25 mouse cellular contexts compared by ENCODE assay signal in the genomic region with DNA sequence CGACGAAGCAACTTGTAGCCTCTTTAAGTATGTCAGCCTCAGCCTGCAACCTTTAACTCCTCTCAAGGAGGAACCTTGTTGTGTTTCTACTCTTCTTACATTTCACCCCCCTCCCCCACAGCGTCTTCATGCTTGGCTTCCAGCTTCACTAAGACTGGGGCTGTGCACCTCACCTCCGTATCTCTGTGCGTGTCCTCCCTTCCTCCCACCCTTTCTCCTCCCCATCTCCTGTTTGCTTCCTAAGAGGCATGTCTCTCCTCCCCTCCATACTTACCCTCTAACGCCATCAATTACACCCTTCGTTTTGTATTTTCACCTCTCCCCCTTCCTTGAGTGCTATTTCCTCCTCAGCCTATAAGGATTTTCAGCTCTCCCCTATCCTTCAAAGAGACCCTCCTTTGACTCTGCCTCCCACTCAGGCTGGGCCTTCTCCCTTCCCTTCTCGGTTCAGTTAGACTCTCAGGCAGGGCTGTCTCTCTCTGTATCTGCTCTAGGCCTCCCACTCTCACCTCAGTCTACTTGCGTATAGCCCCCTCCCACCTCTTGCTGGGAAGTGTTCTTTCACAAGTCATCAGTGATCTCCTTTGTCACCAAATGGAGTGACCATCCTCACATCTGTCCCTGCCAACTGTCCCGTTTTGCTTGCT.
"Had no signal": no experiment of that assay in that cellular context is flagged by ENCODE, and none has a peak within 500 bp of the region (broad histone marks: within the 10 kb centered on the region; RNA-seq: fewer than 3 reads in every experiment).

No protein-coding gene starts in this region.

- H3K4me2 ChIP-seq: heart, embryonic 12.5 days; hindbrain, embryonic 12.5 days; hindbrain, embryonic 14.5 days; intestine, embryonic 15.5 days; limb, embryonic 12.5 days; liver, embryonic 11.5 days; liver, embryonic 13.5 days; liver, embryonic 15.5 days had no signal

- H3K36me3 ChIP-seq: heart, embryonic 10.5 days; heart, embryonic 12.5 days; hindbrain, embryonic 10.5 days; hindbrain, embryonic 12.5 days; intestine, embryonic 15.5 days; limb, embryonic 10.5 days; limb, embryonic 12.5 days; liver, embryonic 13.5 days; liver, embryonic 15.5 days had no signal

- H3K4me1 ChIP-seq: intestine, embryonic 15.5 days; liver, embryonic 13.5 days; liver, embryonic 15.5 days had no signal

- ATAC-seq: hindbrain, embryonic 16.5 days; inflammation-experienced regulatory T-cells, adult 6 months; intestine, embryonic 15.5 days; intestine, postnatal 0 days had no signal

- H3K9me3 ChIP-seq: heart, embryonic 10.5 days; heart, embryonic 12.5 days; hindbrain, embryonic 10.5 days; hindbrain, embryonic 12.5 days; intestine, embryonic 15.5 days; limb, embryonic 10.5 days; limb, embryonic 12.5 days; liver, embryonic 13.5 days; liver, embryonic 15.5 days had no signal

- H3K4me3 ChIP-seq: gastrocnemius, adult 2 months; heart, embryonic 10.5 days; heart, embryonic 12.5 days; hindbrain, embryonic 10.5 days; hindbrain, embryonic 12.5 days; intestine, embryonic 15.5 days; layer of hippocampus, adult 2 months; left cerebral cortex, adult 2 months; limb, embryonic 10.5 days; limb, embryonic 12.5 days; liver, embryonic 13.5 days; liver, embryonic 15.5 days had no signal

- DNase-seq: gastrocnemius, adult 2 months; gastrocnemius, postnatal 10 days; gastrocnemius, postnatal 25 days; heart, adult 18-20 months; heart, postnatal 10 days; heart, postnatal 4 days; kidney, adult 8-10 months; kidney, postnatal 36 days; liver; liver, embryonic 13.5 days had no signal

- H3K27ac ChIP-seq: gastrocnemius, adult 2 months; heart, embryonic 10.5 days; hindbrain, embryonic 10.5 days; hindbrain, embryonic 12.5 days; hindbrain, embryonic 14.5 days; intestine, embryonic 15.5 days; layer of hippocampus, adult 2 months; left cerebral cortex, adult 2 months; limb, embryonic 10.5 days; limb, embryonic 12.5 days; liver, embryonic 13.5 days; liver, embryonic 15.5 days had no signal

- H3K9ac ChIP-seq: heart, embryonic 12.5 days; hindbrain, embryonic 12.5 days; hindbrain, embryonic 14.5 days; intestine, embryonic 15.5 days; limb, embryonic 12.5 days; liver, embryonic 13.5 days; liver, embryonic 15.5 days had no signal
